Mouse (Mus musculus) urinary bladder, postnatal 0 days (tissue): ENCODE measurements around the gene Vmn1r44. TPM values are rescaled to one million over a fixed set of nuclear protein-coding genes. Genes with fewer than 3 reads are reported as not detected.

ENCODE experiments used
- polyA plus RNA-seq: library from polyadenylated mRNA; unstranded; fragments of >200 nt; fragmentation: Nextera tagmentation; extraction: Ambion mirVana; gene quantifications from 2 replicates; pipeline ENCODE4 v1.2.1, GENCODE M21; 2015

Gene Vmn1r44
- not detected in 2 replicates for polyA plus RNA-seq

DNA sequence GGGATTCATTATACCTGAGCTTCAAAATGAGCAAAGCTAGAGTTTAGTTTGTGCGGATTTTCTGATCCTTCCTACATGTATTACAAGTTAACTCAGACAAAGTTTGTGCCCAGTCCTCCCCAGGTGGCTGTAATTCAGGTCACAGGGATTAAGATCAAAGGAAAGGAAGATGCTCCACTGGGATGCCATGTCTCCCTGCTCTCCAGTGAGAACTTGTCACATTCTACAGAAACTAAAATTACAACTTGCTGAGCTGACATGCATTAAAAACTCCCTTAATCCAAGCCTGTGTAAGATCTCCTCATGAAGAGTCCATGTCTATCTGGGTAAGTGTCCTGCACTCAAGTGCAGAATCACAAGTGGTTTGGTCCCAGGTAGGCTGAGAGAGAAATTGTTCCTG is at the start of gene Vmn1r44:
Gene Vmn1r44, plus strand, starts transcription at position 301 of the 400 bp plus-strand sequence.

DNA sequence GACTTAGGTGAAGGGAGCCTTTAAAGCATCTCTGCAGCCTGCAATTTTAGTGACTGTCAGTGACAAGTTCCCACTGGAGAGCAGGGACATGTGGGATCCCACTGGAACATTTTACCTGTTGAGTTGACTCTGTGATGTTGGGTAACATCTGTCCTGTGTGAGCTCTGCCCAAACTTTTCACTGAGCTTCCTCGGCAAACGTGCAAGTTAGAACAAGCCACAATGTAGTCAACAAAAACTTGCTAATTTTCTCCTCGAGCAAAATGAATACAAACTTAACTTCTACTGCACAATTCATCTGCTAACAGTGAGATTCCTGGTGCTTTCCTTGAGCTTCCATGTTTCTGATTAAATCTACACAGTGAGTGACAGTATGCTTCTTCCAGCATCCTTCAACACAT is 7.1 kb upstream of the Vmn1r44 start, which contains the start of the genes Vmn1r42 and Vmn1r43:
Gene Vmn1r42, minus strand, starts transcription at position 101 of the 400 bp plus-strand sequence.
Gene Vmn1r43, minus strand, starts transcription at position 101 of the 400 bp plus-strand sequence.

DNA sequence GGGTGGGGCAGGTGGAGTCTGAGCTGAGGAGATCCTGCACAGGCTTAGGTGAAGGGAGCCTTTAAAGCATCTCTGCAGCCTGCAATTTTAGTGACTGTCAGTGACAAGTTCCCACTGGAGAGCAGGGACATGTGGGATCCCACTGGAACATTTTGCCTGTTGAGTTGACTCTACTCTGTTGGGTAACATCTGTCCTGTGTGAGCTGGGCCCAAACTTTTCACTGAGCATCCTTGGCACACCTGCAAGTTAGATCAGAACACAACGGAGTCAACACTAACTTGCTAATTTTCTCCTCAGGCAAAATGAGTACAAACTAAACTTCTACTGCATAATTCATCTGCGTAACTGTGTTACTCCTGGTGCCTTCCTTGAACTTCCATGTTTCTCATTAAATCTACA is 57.0 kb downstream of the Vmn1r44 start, which contains the start of gene Vmn1r45:
Gene Vmn1r45, minus strand, starts transcription at position 101 of the 400 bp plus-strand sequence.

Other genes with a start within 250 kb of the Vmn1r44 start
- 10.5 and 12.2 TPM in 2 replicates for gene Txnrd3, start 239.7 kb upstream of the Vmn1r44 start, polyA plus RNA-seq
- not detected in 2 replicates for gene Vmn1r40, start 176.1 kb upstream of the Vmn1r44 start, polyA plus RNA-seq
- gene Vmn1r41, start 142.9 kb upstream of the Vmn1r44 start, polyA plus RNA-seq, result not detected in 2 replicates
- gene Vmn1r42, start 7.2 kb upstream of the Vmn1r44 start, polyA plus RNA-seq, result not detected in 2 replicates
- gene Vmn1r43, start 7.2 kb upstream of the Vmn1r44 start, polyA plus RNA-seq, result not detected in 2 replicates
- not detected in 2 replicates for gene Vmn1r45, start 56.9 kb downstream of the Vmn1r44 start, polyA plus RNA-seq
- not detected in 2 replicates for gene Vmn1r46, start 85.7 kb downstream of the Vmn1r44 start, polyA plus RNA-seq
- gene Vmn1r47, start 132.5 kb downstream of the Vmn1r44 start, polyA plus RNA-seq, result not detected in 2 replicates
- not detected in 2 replicates for gene Vmn1r48, start 153.2 kb downstream of the Vmn1r44 start, polyA plus RNA-seq
- not detected in 2 replicates for gene Vmn1r49, start 194.8 kb downstream of the Vmn1r44 start, polyA plus RNA-seq
- gene Vmn1r50, start 217.8 kb downstream of the Vmn1r44 start, polyA plus RNA-seq, result not detected in 2 replicates
- 0.05 TPM in 1 of 2 replicates, not detected in the other for gene Vmn1r51, start 238.9 kb downstream of the Vmn1r44 start, polyA plus RNA-seq